Mouse (Mus musculus): ENCODE data around the gene Rnf208. TPM values are rescaled to one million over a fixed set of nuclear protein-coding genes. Genes with fewer than 3 reads are reported as not detected.

Rnf208 gene
- polyA plus RNA-seq, 1 experiment from 2014 or later, result 19.8 TPM

Other genes starting within 250 kb of the Rnf208 start
- gene Nsmf, start 187.9 kb upstream of the Rnf208 start, polyA plus RNA-seq (2014; fragmentation: Nextera tagmentation; extraction: Ambion mirVana), result 57.4 and 67.7 TPM in 2 replicates
- gene Entpd8, start 162.0 kb upstream of the Rnf208 start, polyA plus RNA-seq (2014; fragmentation: Nextera tagmentation; extraction: Ambion mirVana), result 1.3 and 3.0 TPM in 2 replicates
- 0.36 and 0.53 TPM in 2 replicates for gene Noxa1, start 147.1 kb upstream of the Rnf208 start, polyA plus RNA-seq (2014; fragmentation: Nextera tagmentation; extraction: Ambion mirVana)
- gene Nrarp, start 61.5 kb upstream of the Rnf208 start, polyA plus RNA-seq (2014; fragmentation: Nextera tagmentation; extraction: Ambion mirVana), result 8.7 and 21.0 TPM in 2 replicates
- gene Tor4a, start 45.4 kb upstream of the Rnf208 start, polyA plus RNA-seq (2014; fragmentation: Nextera tagmentation; extraction: Ambion mirVana), result 6.8 and 11.3 TPM in 2 replicates
- 72.7 and 101 TPM in 2 replicates for gene Nelfb, start 30.8 kb upstream of the Rnf208 start, polyA plus RNA-seq (2014; fragmentation: Nextera tagmentation; extraction: Ambion mirVana)
- gene Stpg3, start 27.6 kb upstream of the Rnf208 start, polyA plus RNA-seq (2014; fragmentation: Nextera tagmentation; extraction: Ambion mirVana), result 0.49 and 0.54 TPM in 2 replicates
- 0.55 TPM in 1 of 2 replicates, not detected in the other for gene Fam166a, start 23.5 kb upstream of the Rnf208 start, polyA plus RNA-seq (2014; fragmentation: Nextera tagmentation; extraction: Ambion mirVana)
- gene Tubb4b, start 17.6 kb upstream of the Rnf208 start, polyA plus RNA-seq (2014; fragmentation: Nextera tagmentation; extraction: Ambion mirVana), result 532 and 565 TPM in 2 replicates
- 0.34 and 0.57 TPM in 2 replicates for gene Slc34a3, start 7.9 kb upstream of the Rnf208 start, polyA plus RNA-seq (2014; fragmentation: Nextera tagmentation; extraction: Ambion mirVana)
- 0.20 and 0.39 TPM in 2 replicates for gene Rnf224, start 5.5 kb upstream of the Rnf208 start, polyA plus RNA-seq (2014; fragmentation: Nextera tagmentation; extraction: Ambion mirVana)
- gene Cysrt1, start 197 bp downstream of the Rnf208 start, polyA plus RNA-seq (2014; fragmentation: Nextera tagmentation; extraction: Ambion mirVana), result not detected in 2 replicates
- gene AL732309.1, start 4.6 kb downstream of the Rnf208 start, polyA plus RNA-seq (2014; fragmentation: Nextera tagmentation; extraction: Ambion mirVana), result 3.6 and 4.7 TPM in 2 replicates
- 17.0 and 25.4 TPM in 2 replicates for gene Tmem203, start 13.2 kb downstream of the Rnf208 start, polyA plus RNA-seq (2014; fragmentation: Nextera tagmentation; extraction: Ambion mirVana)
- gene Tprn, start 20.4 kb downstream of the Rnf208 start, polyA plus RNA-seq (2014; fragmentation: Nextera tagmentation; extraction: Ambion mirVana), result 5.8 and 7.3 TPM in 2 replicates
- 212 and 253 TPM in 2 replicates for gene Ssna1, start 30.2 kb downstream of the Rnf208 start, polyA plus RNA-seq (2014; fragmentation: Nextera tagmentation; extraction: Ambion mirVana)
- gene Anapc2, start 30.2 kb downstream of the Rnf208 start, polyA plus RNA-seq (2014; fragmentation: Nextera tagmentation; extraction: Ambion mirVana), result 71.4 and 111 TPM in 2 replicates
- gene Tmem210, start 45.9 kb downstream of the Rnf208 start, polyA plus RNA-seq (2014; fragmentation: Nextera tagmentation; extraction: Ambion mirVana), result not detected in 2 replicates
- not detected in 2 replicates for gene Lrrc26, start 47.7 kb downstream of the Rnf208 start, polyA plus RNA-seq (2014; fragmentation: Nextera tagmentation; extraction: Ambion mirVana)
- 0.32 and 0.64 TPM in 2 replicates for gene Grin1, start 76.9 kb downstream of the Rnf208 start, polyA plus RNA-seq (2014; fragmentation: Nextera tagmentation; extraction: Ambion mirVana)
- 89.9 and 106 TPM in 2 replicates for gene Man1b1, start 90.1 kb downstream of the Rnf208 start, polyA plus RNA-seq (2014; fragmentation: Nextera tagmentation; extraction: Ambion mirVana)
- gene Dpp7, start 114.1 kb downstream of the Rnf208 start, polyA plus RNA-seq (2014; fragmentation: Nextera tagmentation; extraction: Ambion mirVana), result 15.4 and 16.2 TPM in 2 replicates
- 19.3 and 25.0 TPM in 2 replicates for gene Uap1l1, start 123.4 kb downstream of the Rnf208 start, polyA plus RNA-seq (2014; fragmentation: Nextera tagmentation; extraction: Ambion mirVana)
- 45.1 and 47.2 TPM in 2 replicates for gene Sapcd2, start 130.1 kb downstream of the Rnf208 start, polyA plus RNA-seq (2014; fragmentation: Nextera tagmentation; extraction: Ambion mirVana)
- gene Entpd2, start 153.6 kb downstream of the Rnf208 start, polyA plus RNA-seq (2014; fragmentation: Nextera tagmentation; extraction: Ambion mirVana), result 2.0 and 2.7 TPM in 2 replicates
- 32.8 and 34.0 TPM in 2 replicates for gene Npdc1, start 157.1 kb downstream of the Rnf208 start, polyA plus RNA-seq (2014; fragmentation: Nextera tagmentation; extraction: Ambion mirVana)
- gene Fut7, start 181.0 kb downstream of the Rnf208 start, polyA plus RNA-seq (2014; fragmentation: Nextera tagmentation; extraction: Ambion mirVana), result not detected in 2 replicates
- 8.1 and 11.2 TPM in 2 replicates for gene Abca2, start 186.4 kb downstream of the Rnf208 start, polyA plus RNA-seq (2014; fragmentation: Nextera tagmentation; extraction: Ambion mirVana)
- gene Clic3, start 214.6 kb downstream of the Rnf208 start, polyA plus RNA-seq (2014; fragmentation: Nextera tagmentation; extraction: Ambion mirVana), result 0.57 and 1.2 TPM in 2 replicates
- gene Paxx, start 218.8 kb downstream of the Rnf208 start, polyA plus RNA-seq (2014; fragmentation: Nextera tagmentation; extraction: Ambion mirVana), result 23.5 and 23.9 TPM in 2 replicates
- 1.1 and 1.5 TPM in 2 replicates for gene Ptgds, start 227.8 kb downstream of the Rnf208 start, polyA plus RNA-seq (2014; fragmentation: Nextera tagmentation; extraction: Ambion mirVana)

Data from kidney, embryonic 14.5 days (tissue).